Mouse (Mus musculus) MEL (cell line): ENCODE results near the gene Slc22a23. TPM values are rescaled to one million over a fixed set of nuclear protein-coding genes. Genes with fewer than 3 reads are reported as not detected.

Experiments used
- DNase-seq: peaks from one replicate; pipeline ENCODE4 v3.0.0; 2011; ENCODE audit warnings: low read depth, low spot score
- H3K27ac ChIP-seq: 2 replicates; pipeline ENCODE4 v1.5.1; 2012; ENCODE audit warnings: low read depth, mild to moderate bottlenecking, control low read depth, low read length, moderate library complexity; ENCODE audit not compliant: control insufficient read depth
- H3K27me3 ChIP-seq, 2 experiments: fragments of 150-350 bp in 1 of 2; sonication (generic) in 1 of 2; 2 replicates each; pipeline ENCODE4 v1.6.1; 2012; ENCODE audit warnings: low read length in 2 of 2, mild to moderate bottlenecking in 2 of 2, improper control_type of control experiment in 1 of 2, moderate library complexity in 1 of 2; ENCODE audit not compliant: insufficient read depth in 2 of 2, control insufficient read depth in 1 of 2
- H3K36me3 ChIP-seq, 2 experiments: 2 replicates each; pipeline ENCODE4 v1.6.1; 2012 to 2014; ENCODE audit warnings: low read length in 2 of 2, improper control_type of control experiment in 1 of 2, inconsistent platforms in 1 of 2, mild to moderate bottlenecking in 1 of 2; ENCODE audit not compliant: insufficient read depth in 2 of 2, control insufficient read depth in 1 of 2
- H3K4me1 ChIP-seq, 2 experiments: fragments of 150-350 bp in 1 of 2; sonication (generic) in 1 of 2; 2 replicates each; pipeline ENCODE4 v1.6.1; 2012; ENCODE audit warnings: low read length in 2 of 2, improper control_type of control experiment in 1 of 2, mild to moderate bottlenecking in 1 of 2; ENCODE audit not compliant: insufficient read depth in 2 of 2, control insufficient read depth in 1 of 2
- H3K4me3 ChIP-seq, 2 experiments: fragments of 150-350 bp in 1 of 2; sonication (generic) in 1 of 2; 2 replicates each; pipeline ENCODE4 v1.5.1; 2012; ENCODE audit warnings: low read depth in 2 of 2, low read length in 2 of 2, mild to moderate bottlenecking in 2 of 2, moderate library complexity in 2 of 2, control low read depth in 1 of 2, improper control_type of control experiment in 1 of 2; ENCODE audit not compliant: control insufficient read depth in 1 of 2, insufficient read depth in 1 of 2
- H3K79me2 ChIP-seq: 2 replicates; pipeline ENCODE4 v1.6.1; 2012; ENCODE audit warnings: mild to moderate bottlenecking, low read length, moderate library complexity; ENCODE audit not compliant: control insufficient read depth, poor library complexity, insufficient read depth
- H3K9ac ChIP-seq: 2 replicates; pipeline ENCODE4 v1.6.1; 2012; ENCODE audit warnings: low read depth, mild to moderate bottlenecking, control low read depth, low read length, moderate library complexity; ENCODE audit not compliant: control insufficient read depth, poor library complexity, severe bottlenecking
- H3K9me3 ChIP-seq: fragments of 150-350 bp; sonication (generic); replicated peaks from 2 replicates; pipeline ENCODE4 v1.6.1; 2012; ENCODE audit warnings: mild to moderate bottlenecking, low read length, improper control_type of control experiment, moderate library complexity; ENCODE audit not compliant: insufficient read depth
- CHD1 ChIP-seq: IDR thresholded peaks from 2 replicates; pipeline ENCODE4 v1.6.1; 2012; ENCODE audit warnings: low read depth, mild to moderate bottlenecking, inconsistent platforms, low read length, improper control_type of control experiment
- ELF1 ChIP-seq: IDR thresholded peaks from 2 replicates; pipeline ENCODE4 v1.6.1; 2014; ENCODE audit warnings: low read depth, mild to moderate bottlenecking, inconsistent platforms, low read length, improper control_type of control experiment, moderate library complexity
- ETS1 ChIP-seq: IDR thresholded peaks from 2 replicates; pipeline ENCODE4 v1.6.1; 2012; ENCODE audit warnings: low read depth, mild to moderate bottlenecking, inconsistent platforms, low read length, improper control_type of control experiment, moderate library complexity
- GABPA ChIP-seq: IDR thresholded peaks from 2 replicates; pipeline ENCODE4 v1.6.1; 2012; ENCODE audit warnings: low read depth, mild to moderate bottlenecking, inconsistent platforms, low read length, improper control_type of control experiment, moderate library complexity
- GATA1 ChIP-seq: IDR thresholded peaks from 2 replicates; pipeline ENCODE4 v1.6.1; 2011; ENCODE audit warnings: low read depth, low read length, improper control_type of control experiment
- JUND ChIP-seq: IDR thresholded peaks from 2 replicates; pipeline ENCODE4 v1.6.1; 2011; ENCODE audit warnings: low read depth, mild to moderate bottlenecking, improper control_type of control experiment, low read length
- MYB ChIP-seq: IDR thresholded peaks from 2 replicates; pipeline ENCODE4 v1.6.1; 2011; ENCODE audit warnings: mild to moderate bottlenecking, low read depth, low read length, improper control_type of control experiment
- NELFE ChIP-seq: IDR thresholded peaks from 2 replicates; pipeline ENCODE4 v1.6.1; 2011; ENCODE audit warnings: low read depth, low read length, improper control_type of control experiment
- NRF1 ChIP-seq: IDR thresholded peaks from 2 replicates; pipeline ENCODE4 v1.6.1; 2014; ENCODE audit warnings: low read depth, mild to moderate bottlenecking, inconsistent platforms, low read length, improper control_type of control experiment, moderate library complexity; ENCODE audit not compliant: poor library complexity, insufficient read depth, severe bottlenecking
- POLR2A ChIP-seq, 2 experiments: IDR thresholded peaks; 2 replicates each; pipeline ENCODE4 v1.6.1; 2011 to 2012; ENCODE audit warnings: low read length in 2 of 2, mild to moderate bottlenecking in 2 of 2, control low read depth in 1 of 2, improper control_type of control experiment in 1 of 2, low read depth in 1 of 2, moderate library complexity in 1 of 2; ENCODE audit not compliant: control insufficient read depth in 1 of 2, insufficient read depth in 1 of 2, poor library complexity in 1 of 2
- POLR2AphosphoS2 ChIP-seq: IDR thresholded peaks from 2 replicates; pipeline ENCODE4 v1.6.1; 2011; ENCODE audit warnings: low read length, improper control_type of control experiment
- POLR2AphosphoS5 ChIP-seq: IDR thresholded peaks from 2 replicates; pipeline ENCODE4 v1.6.1; 2012; ENCODE audit warnings: low read depth, borderline replicate concordance, mild to moderate bottlenecking, inconsistent platforms, low read length, moderate library complexity, mixed read lengths
- RAD21 ChIP-seq: IDR thresholded peaks from 2 replicates; pipeline ENCODE4 v1.6.1; 2011; ENCODE audit warnings: mild to moderate bottlenecking, low read depth, low read length, improper control_type of control experiment
- RCOR1 ChIP-seq: IDR thresholded peaks from 2 replicates; pipeline ENCODE4 v1.6.1; 2012; ENCODE audit warnings: low read depth, mild to moderate bottlenecking, inconsistent platforms, low read length, improper control_type of control experiment
- SIN3A ChIP-seq: IDR thresholded peaks from 2 replicates; pipeline ENCODE4 v1.6.1; 2012; ENCODE audit warnings: low read length, improper control_type of control experiment, inconsistent platforms
- TBP ChIP-seq: IDR thresholded peaks from 2 replicates; pipeline ENCODE4 v1.8.0; 2011; ENCODE audit warnings: low read depth, low read length, improper control_type of control experiment
- TCF12 ChIP-seq: IDR thresholded peaks from 2 replicates; pipeline ENCODE4 v1.6.1; 2014; ENCODE audit warnings: low read depth, mild to moderate bottlenecking, inconsistent platforms, low read length, improper control_type of control experiment, moderate library complexity
- UBTF ChIP-seq: IDR thresholded peaks from 2 replicates; pipeline ENCODE4 v1.6.1; 2012; ENCODE audit warnings: low read depth, mild to moderate bottlenecking, inconsistent platforms, low read length, improper control_type of control experiment, moderate library complexity, borderline replicate concordance; ENCODE audit not compliant: insufficient read depth
- ZC3H11A ChIP-seq: IDR thresholded peaks from 2 replicates; pipeline ENCODE4 v1.6.1; 2012; ENCODE audit warnings: low read depth, mild to moderate bottlenecking, inconsistent platforms, low read length, improper control_type of control experiment
- ZKSCAN1 ChIP-seq: IDR thresholded peaks from 2 replicates; pipeline ENCODE4 v1.6.1; 2012; ENCODE audit warnings: low read depth, mild to moderate bottlenecking, inconsistent platforms, low read length, improper control_type of control experiment, moderate library complexity
- polyA plus RNA-seq, 2 experiments: library from polyadenylated mRNA; stranded (reverse) in 1 of 2; unstranded in 1 of 2; fragments of >175 nt in 1 of 2; fragments of >200 nt in 1 of 2; gene quantifications; 2 replicates each; pipeline versions ENCODE4 v1.2.1 to v1.2.4; 2012; ENCODE audit warnings: low replicate concordance in 2 of 2, low read depth in 1 of 2; ENCODE audit not compliant: insufficient read length in 2 of 2, insufficient read depth in 1 of 2, missing spikeins in 1 of 2
- total RNA-seq: library from RNA; depleted of rRNA; stranded (reverse); fragments of 300-350 nt; gene quantifications from 2 replicates; pipeline ENCODE4 v1.2.3, GENCODE M21; 2012

Gene Slc22a23
- total and polyA plus RNA-seq, 3 experiments = 22.2 to 24.3 TPM; not detected in 1

- H3K4me1 ChIP-seq = peaks cover 0 to 5% of the 10 kb centered on the region in 2 experiments; a peak in 1 of 4 replicates
- no peak for TF ChIP-seq UBTF
- no peak for TF ChIP-seq ELF1
- no peak for TF ChIP-seq POLR2AphosphoS2
- TF ChIP-seq RCOR1 = no peak
- no peak for TF ChIP-seq POLR2A (IDR thresholded peaks at IDR 0.05; ENCODE audit: control insufficient read depth in 1 of 2, insufficient read depth in 1 of 2, low read depth in 1 of 2, low read length in 2 of 2, poor library complexity in 1 of 2)
- TF ChIP-seq ETS1 = no peak
- TF ChIP-seq MYB = no peak
- TF ChIP-seq RAD21 = no peak
- TF ChIP-seq, all 39 proteins: peak for 0
- Histone ChIP-seq H3K79me2 (peaks cover 2% of the 10 kb centered on the region; the same call in 1 of the 2 replicates), H3K27me3 (no peaks in the 10 kb centered on the region), H3K9ac (no peak overlapping the region), H3K9me3 (no peaks in the 10 kb centered on the region), H3K27ac (no peak overlapping the region), H3K36me3 (peaks cover 2 to 6% of the 10 kb centered on the region in 2 experiments; a peak in 3 of 4 replicates), H3K4me3 (no peak overlapping the region)
- no peak for DNase-seq
Measured at GRCm38 (mm10) chr13:34226940-34227339, 118.0 kb downstream of the Slc22a23 start.

DNA sequence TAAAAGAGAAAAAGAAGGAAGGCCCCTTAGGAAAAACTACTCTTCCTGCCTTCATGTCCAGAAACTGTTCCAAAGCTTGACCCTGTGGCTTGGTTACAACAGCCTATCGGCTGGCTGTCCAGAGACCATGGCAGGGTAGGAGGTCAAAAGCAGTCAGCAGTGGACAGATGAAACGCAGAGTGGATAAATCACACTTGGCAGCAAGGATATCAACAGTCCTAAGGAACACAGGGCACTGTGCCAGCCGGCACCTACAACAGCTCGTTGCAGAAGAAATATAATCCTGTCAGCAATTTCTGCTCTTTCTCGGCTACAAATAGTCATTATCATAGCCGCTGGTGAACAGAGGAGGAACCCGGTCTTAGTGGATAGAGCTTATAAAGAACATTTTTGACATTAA lies 122.0 kb downstream of the Slc22a23 start:
- Histone ChIP-seq H3K36me3 (peaks cover 0 to 13% of the 10 kb centered on the region in 2 experiments; a peak in 3 of 4 replicates), H3K79me2 (peaks cover 2% of the 10 kb centered on the region; the same call in 1 of the 2 replicates), H3K27ac (no peak overlapping the region), H3K9ac (no peak overlapping the region), H3K9me3 (no peaks in the 10 kb centered on the region), H3K4me1 (no peaks in the 10 kb centered on the region), H3K27me3 (no peaks in the 10 kb centered on the region)
- no peak for DNase-seq
- TF ChIP-seq RAD21 (no peak), GATA1 (no peak), NELFE (no peak), ETS1 (no peak), ZKSCAN1 (no peak), JUND (no peak), SIN3A (no peak), POLR2AphosphoS5 (no peak), MYB (no peak), CHD1 (no peak), NRF1 (no peak), TCF12 (no peak), GABPA (no peak), TBP (no peak), ZC3H11A (no peak)
- TF ChIP-seq, all 39 proteins: peak for 0
- H3K4me3 ChIP-seq = no peak overlapping the region
